ENCODE assay signal across 8 mouse cellular contexts in genomic region chr19:38480156-38480720, GRCm38 (mm10). TPM values are rescaled to one million over a fixed set of nuclear protein-coding genes. Genes with fewer than 3 reads are reported as not detected.
DNase-seq lines count a peak whose midpoint lies in the region; ATAC-seq and TF ChIP-seq lines count a peak whose summit lies in the region.
"Had no signal": no experiment of that assay in that cellular context is flagged by ENCODE, and none has a peak within 500 bp of the region (broad histone marks: within the 10 kb centered on the region; RNA-seq: fewer than 3 reads in every experiment).

No protein-coding gene starts in this region.

- peak overlapping the region; percentile 94 for H3K4me2 ChIP-seq in lung, embryonic 16.5 days (ENCODE audit: low read depth, low read length)
- H3K4me2 ChIP-seq in forebrain, postnatal 0 days (ENCODE audit: low read depth), result peak overlapping the region; percentile 98
- H3K4me2 ChIP-seq in liver, embryonic 11.5 days, result peak overlapping the region; percentile 64
- peak overlapping the region; percentile 70 for H3K4me2 ChIP-seq in stomach, embryonic 16.5 days (ENCODE audit: low read depth, low read length)

- DNase-seq in lung, postnatal 4 days, result no peak
- DNase-seq in forebrain, postnatal 0 days, result no peak
- no peak for DNase-seq in liver, embryonic 11.5 days (ENCODE audit: low spot score)
- no peak for DNase-seq in gastrocnemius, postnatal 36 days
- no peak for DNase-seq in left cerebral cortex, postnatal 4 days
- DNase-seq: right cerebral cortex, postnatal 14 days had no signal

- H3K36me3 ChIP-seq in lung, embryonic 16.5 days (ENCODE audit: control insufficient read depth, insufficient read depth, low read length), result no peaks in the 10 kb centered on the region
- no peaks in the 10 kb centered on the region for H3K36me3 ChIP-seq in forebrain, postnatal 0 days (ENCODE audit: insufficient read depth)
- no peaks in the 10 kb centered on the region for H3K36me3 ChIP-seq in liver, embryonic 11.5 days (ENCODE audit: control insufficient read depth, insufficient read depth, low read length)
- H3K36me3 ChIP-seq in stomach, embryonic 16.5 days (ENCODE audit: control insufficient read depth, insufficient read depth, low read length), result no peaks in the 10 kb centered on the region

- no peak overlapping the region for H3K27ac ChIP-seq in lung, embryonic 16.5 days (ENCODE audit: low read length)
- no peak overlapping the region for H3K27ac ChIP-seq in forebrain, postnatal 0 days (ENCODE audit: low read depth, low read length)
- no peak overlapping the region for H3K27ac ChIP-seq in liver, embryonic 11.5 days (ENCODE audit: low read depth, low read length)
- H3K27ac ChIP-seq in stomach, embryonic 16.5 days (ENCODE audit: low read length), result no peak overlapping the region

- peak overlapping the region; percentile 76; the same call in 1 of the 2 replicates for H3K9ac ChIP-seq in lung, embryonic 16.5 days (ENCODE audit: low read length)
- peak overlapping the region; percentile 40 for H3K9ac ChIP-seq in forebrain, postnatal 0 days
- H3K9ac ChIP-seq in liver, embryonic 11.5 days (ENCODE audit: low read depth, low read length), result no peak overlapping the region
- H3K9ac ChIP-seq in stomach, embryonic 16.5 days (ENCODE audit: low read length), result peak overlapping the region; percentile 78

- peaks cover 10% of the 10 kb centered on the region for H3K4me1 ChIP-seq in lung, embryonic 16.5 days (replicated peaks; ENCODE audit: control insufficient read depth, insufficient read depth, low read length)
- H3K4me1 ChIP-seq in forebrain, postnatal 0 days (ENCODE audit: insufficient read depth), result no peaks in the 10 kb centered on the region
- H3K4me1 ChIP-seq in liver, embryonic 11.5 days (replicated peaks; ENCODE audit: control insufficient read depth, insufficient read depth, low read length), result no peaks in the 10 kb centered on the region
- H3K4me1 ChIP-seq in stomach, embryonic 16.5 days (ENCODE audit: control insufficient read depth, insufficient read depth, low read length), result peaks cover 15% of the 10 kb centered on the region

- ATAC-seq in lung, embryonic 16.5 days (ENCODE audit: low read depth), result no peak; the same call in 1 of the 2 replicates
- no peak for ATAC-seq in forebrain, postnatal 0 days
- ATAC-seq in liver, embryonic 11.5 days (replicated peaks; ENCODE audit: low FRiP score), result no peak
- ATAC-seq in stomach, embryonic 16.5 days (ENCODE audit: insufficient read depth, low FRiP score), result no peak

- 11% methylated on average over 12 of the region's 12 CpGs for WGBS in lung, embryonic 16.5 days
- 9% methylated on average over 12 of the region's 12 CpGs for WGBS in forebrain, postnatal 0 days
- 10% methylated on average over 12 of the region's 12 CpGs for WGBS in liver, embryonic 11.5 days
- 20% methylated on average over 12 of the region's 12 CpGs for WGBS in stomach, embryonic 16.5 days

- peaks cover 6% of the 10 kb centered on the region for H3K27me3 ChIP-seq in lung, embryonic 16.5 days (ENCODE audit: control insufficient read depth, insufficient read depth, low read depth, low read length)
- H3K27me3 ChIP-seq in forebrain, postnatal 0 days (ENCODE audit: insufficient read depth, low read length), result peaks cover 4% of the 10 kb centered on the region
- peaks cover 49% of the 10 kb centered on the region for H3K27me3 ChIP-seq in liver, embryonic 11.5 days (replicated peaks; ENCODE audit: control insufficient read depth, insufficient read depth, low read length)
- peaks cover 4% of the 10 kb centered on the region; the same call in 1 of the 2 replicates for H3K27me3 ChIP-seq in stomach, embryonic 16.5 days (ENCODE audit: control insufficient read depth, insufficient read depth, low read length)

- intact Hi-C loops in gastrocnemius, postnatal 36 days (cut with DNase I), result no loop called here
- intact Hi-C loops in left cerebral cortex, postnatal 4 days (cut with DNase I), result no loop called here

- peak overlapping the region; percentile 69 for H3K4me3 ChIP-seq in lung, embryonic 16.5 days (ENCODE audit: low read length)
- H3K4me3 ChIP-seq in forebrain, postnatal 0 days (ENCODE audit: low read depth, low read length), result peak overlapping the region; percentile 58
- peak overlapping the region; percentile 49 for H3K4me3 ChIP-seq in liver, embryonic 11.5 days (ENCODE audit: low read depth, low read length)
- H3K4me3 ChIP-seq in stomach, embryonic 16.5 days (replicated peaks; ENCODE audit: low read length), result peak overlapping the region; percentile 75

- TF ChIP-seq CTCF in forebrain, postnatal 0 days (IDR thresholded peaks at IDR 0.05; ENCODE audit: low read depth), result no peak

- H3K9me3 ChIP-seq in lung, embryonic 16.5 days (ENCODE audit: control insufficient read depth, low read length), result no peaks in the 10 kb centered on the region
- no peaks in the 10 kb centered on the region for H3K9me3 ChIP-seq in forebrain, postnatal 0 days (ENCODE audit: low read length)
- H3K9me3 ChIP-seq in liver, embryonic 11.5 days (ENCODE audit: control insufficient read depth, low read length), result no peaks in the 10 kb centered on the region
- H3K9me3 ChIP-seq in stomach, embryonic 16.5 days (replicated peaks; ENCODE audit: control insufficient read depth, low read length), result no peaks in the 10 kb centered on the region

RNA-seq across cellular contexts. Expression of gene Plce1, which starts 0.7 kb away (rescaled TPM):
- 3.1 and 4.1 TPM in 2 replicates for polyA plus RNA-seq in lung, embryonic 16.5 days (2015; fragmentation: Nextera tagmentation; extraction: Ambion mirVana)
- total RNA-seq in forebrain, postnatal 0 days (2014; rRNA removed), result 6.4 and 11.1 TPM in 2 replicates
- 1.3 and 2.8 TPM in 2 replicates for polyA plus RNA-seq in forebrain, postnatal 0 days (2015; fragmentation: Nextera tagmentation; extraction: Ambion mirVana)
- polyA plus RNA-seq in liver, embryonic 11.5 days (2014; fragmentation: Nextera tagmentation; extraction: Ambion mirVana), result 1.1 and 1.9 TPM in 2 replicates
- 8.5 and 9.8 TPM in 2 replicates for polyA plus RNA-seq in stomach, embryonic 16.5 days (2015; fragmentation: Nextera tagmentation; extraction: Ambion mirVana)
- total RNA-seq in gastrocnemius, postnatal 36 days (2021), result 1 to 10 TPM; 7.2 to 9.3 TPM
- total RNA-seq in left cerebral cortex, postnatal 4 days (2021), result 1 to 10 TPM; 9.0 to 9.1 TPM
